Mouse (Mus musculus) hindbrain, embryonic 14.5 days (tissue): Measurements from ENCODE around the gene Rpl36al. TPM values are rescaled to one million over a fixed set of nuclear protein-coding genes. Genes with fewer than 3 reads are reported as not detected.
"Not testable (repeated sequence)": the region's sequence is repeated elsewhere in the genome, so short reads cannot be mapped to it uniquely, and the experiment has no call there.

Experiments
- ATAC-seq: fragments of 200-750 bp; cut with Nextera tagmentation; 2 replicates; pipeline ENCODE4 v1.8.0; 2017; ENCODE audit warnings: moderate number of reproducible peaks, mild to moderate bottlenecking, moderate TSS enrichment, moderate library complexity; ENCODE audit not compliant: low FRiP score
- DNase-seq: peaks from one replicate; pipeline ENCODE4 v3.0.0-alpha.2; 2015; ENCODE audit warnings: low spot score
- H3K27ac ChIP-seq: fragments of 300-500 bp; sonication (generic); 2 replicates; pipeline ENCODE4 v1.5.1; 2014; ENCODE audit warnings: mild to moderate bottlenecking, moderate library complexity
- H3K27me3 ChIP-seq: fragments of 300-500 bp; sonication (generic); 2 replicates; pipeline ENCODE4 v1.6.1; 2014; ENCODE audit warnings: mild to moderate bottlenecking, low read length, mixed read lengths; ENCODE audit not compliant: control insufficient read depth, insufficient read depth
- H3K36me3 ChIP-seq: fragments of 300-500 bp; sonication (generic); replicated peaks from 2 replicates; pipeline ENCODE4 v1.6.1; 2014; ENCODE audit not compliant: control insufficient read depth, insufficient read depth
- H3K4me1 ChIP-seq: fragments of 300-500 bp; sonication (generic); replicated peaks from 2 replicates; pipeline ENCODE4 v1.6.1; 2014; ENCODE audit warnings: antibody characterized with exemption, low read length, mixed read lengths; ENCODE audit not compliant: control insufficient read depth, insufficient read depth
- H3K4me2 ChIP-seq: fragments of 300-500 bp; sonication (generic); replicated peaks from 2 replicates; pipeline ENCODE4 v1.6.1; 2014; ENCODE audit warnings: mild to moderate bottlenecking, moderate library complexity
- H3K4me3 ChIP-seq: fragments of 300-500 bp; sonication (generic); replicated peaks from 2 replicates; pipeline ENCODE4 v1.5.1; 2014; ENCODE audit warnings: mild to moderate bottlenecking, low read length
- H3K9ac ChIP-seq: fragments of 300-500 bp; sonication (generic); 2 replicates; pipeline ENCODE4 v1.6.1; 2014
- H3K9me3 ChIP-seq: fragments of 300-500 bp; sonication (generic); 2 replicates; pipeline ENCODE4 v1.6.1; 2016; ENCODE audit warnings: low read length; ENCODE audit not compliant: control insufficient read depth
- WGBS: fragments of 180-500 bp; shearing (Covaris S2); extraction: QIAGEN DNeasy Blood & Tissue Kit; methylation state at CpG from one replicate; pipeline ENCODE4 v1.1.7; 2014; 5-methylcytosine and 5-hydroxymethylcytosine counted together
- polyA plus RNA-seq: library from polyadenylated mRNA; unstranded; fragments of >200 nt; fragmentation: Nextera tagmentation; extraction: Ambion mirVana; gene quantifications from 2 replicates; pipeline ENCODE4 v1.2.1, GENCODE M21; 2014

The Rpl36al gene
- polyA plus RNA-seq, 1 experiment from 2014 or later, result 438 TPM

DNA sequence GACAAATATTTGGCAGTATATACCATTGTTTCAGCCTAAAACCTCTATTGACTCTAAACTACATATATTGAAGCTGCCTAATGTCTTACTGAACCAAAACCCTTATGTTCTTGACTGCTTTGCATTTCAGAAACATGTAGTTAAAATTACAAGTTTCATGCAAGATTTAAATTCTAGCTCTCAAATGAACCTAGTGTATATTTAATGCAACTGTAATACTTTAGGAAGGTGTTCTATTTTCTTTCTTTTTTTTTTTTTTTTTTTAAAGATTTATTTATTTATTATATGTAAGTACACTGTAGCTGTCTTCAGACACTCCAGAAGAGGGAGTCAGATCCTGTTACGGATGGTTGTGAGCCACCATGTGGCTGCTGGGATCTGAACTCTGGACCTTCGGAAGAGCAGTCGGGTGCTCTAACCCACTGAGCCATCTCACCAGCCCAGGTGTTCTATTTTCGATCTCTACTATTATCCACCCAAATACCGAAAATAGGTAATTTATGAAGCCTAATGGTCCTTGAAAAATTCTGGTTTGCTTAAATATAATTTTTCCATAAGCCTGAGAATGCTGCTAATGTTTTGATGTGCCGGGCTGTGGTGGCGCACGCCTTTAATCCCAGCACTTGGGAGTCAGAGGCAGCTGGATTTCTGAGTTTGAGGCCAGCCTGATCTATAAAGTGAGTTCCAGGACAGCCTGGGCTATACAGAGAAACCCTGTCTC, 16.9 kb downstream of the Rpl36al start:
- not testable (repeated sequence) for H3K4me1 ChIP-seq, H3K9me3 ChIP-seq, H3K9ac ChIP-seq, ATAC-seq, DNase-seq, H3K36me3 ChIP-seq, H3K4me3 ChIP-seq, H3K27ac ChIP-seq, H3K27me3 ChIP-seq
- H3K4me2 ChIP-seq, result 0 out of 2 replicates have a peak overlapping the region, but pooled peaks have one; percentile 90
- WGBS, result 67% methylated on average over 8 of the region's 8 CpGs

DNA sequence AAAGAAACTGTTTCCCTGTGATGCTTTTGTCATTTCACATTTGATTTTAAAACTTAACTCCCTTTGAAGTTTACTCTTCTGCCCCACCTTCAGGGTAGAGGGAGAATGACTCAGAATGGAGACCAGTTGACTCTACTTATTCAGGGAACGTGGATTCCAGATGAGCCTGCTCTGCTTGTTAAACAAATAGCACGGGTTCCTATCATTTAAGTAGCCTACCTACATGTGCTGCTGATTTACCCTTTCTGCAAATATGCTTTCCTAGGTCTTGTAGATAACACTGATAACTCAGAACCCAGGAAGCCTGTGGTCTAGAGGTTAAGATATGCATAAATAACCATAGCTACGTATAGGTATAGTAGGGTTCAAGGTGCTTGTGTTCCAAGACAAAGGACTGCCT, 19.0 kb downstream of the Rpl36al start:
- ATAC-seq (no peak), DNase-seq (no peak)
- no peaks in the 10 kb centered on the region for H3K27me3 ChIP-seq
- no peaks in the 10 kb centered on the region for H3K9me3 ChIP-seq
- no peaks in the 10 kb centered on the region for H3K36me3 ChIP-seq
- no peak overlapping the region for H3K4me3 ChIP-seq
- 70% methylated on average over 3 of the region's 3 CpGs for WGBS
- H3K9ac ChIP-seq, result no peak overlapping the region
- no peaks in the 10 kb centered on the region for H3K4me1 ChIP-seq
- H3K27ac ChIP-seq, result no peak overlapping the region
- no peak overlapping the region for H3K4me2 ChIP-seq

DNA sequence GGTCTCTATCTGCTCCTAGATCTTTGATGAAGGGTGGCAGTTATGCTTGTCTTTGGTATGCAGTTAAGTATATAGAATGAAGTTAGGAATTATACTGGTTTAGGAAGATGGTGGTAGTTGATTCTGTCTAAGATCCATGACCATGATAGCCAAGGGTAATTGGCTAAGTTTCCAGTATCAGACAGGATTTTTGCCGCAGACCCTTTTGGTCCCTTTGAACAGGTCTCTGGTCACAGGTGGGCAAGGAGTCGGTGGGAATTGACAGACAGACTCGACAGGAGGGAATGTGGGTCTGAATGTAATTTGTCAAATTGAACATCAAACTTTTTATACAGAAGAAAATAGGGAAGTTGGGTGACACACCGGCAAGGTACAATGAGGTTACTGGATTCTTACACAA, 20.3 kb downstream of the Rpl36al start:
- 90% methylated on average over 4 of the region's 4 CpGs for WGBS
- not testable (repeated sequence) for H3K4me2 ChIP-seq, DNase-seq, H3K36me3 ChIP-seq, ATAC-seq, H3K27ac ChIP-seq, H3K27me3 ChIP-seq, H3K9ac ChIP-seq, H3K4me3 ChIP-seq, H3K9me3 ChIP-seq, H3K4me1 ChIP-seq

DNA sequence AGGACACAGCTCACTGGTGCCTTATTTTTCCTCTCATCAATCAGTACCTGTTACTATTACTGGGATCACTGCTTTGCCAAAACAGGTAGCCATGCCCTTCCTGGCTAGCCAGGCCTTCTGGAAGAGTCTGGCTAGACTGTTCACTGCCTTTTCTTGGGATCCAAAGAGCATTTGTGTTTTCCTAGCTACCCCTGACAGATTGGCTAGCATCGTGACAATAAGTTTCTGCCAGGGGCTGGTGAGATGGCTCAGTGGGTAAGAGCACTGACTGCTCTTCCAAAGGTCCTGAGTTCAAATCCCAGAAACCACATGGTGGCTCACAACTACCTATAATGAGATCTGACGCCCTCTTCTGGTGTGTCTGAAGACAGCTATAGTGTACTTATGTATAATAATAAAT, 23.2 kb downstream of the Rpl36al start:
- H3K9ac ChIP-seq, ATAC-seq, H3K4me1 ChIP-seq, H3K27me3 ChIP-seq, DNase-seq, H3K27ac ChIP-seq, H3K4me3 ChIP-seq, H3K9me3 ChIP-seq, H3K4me2 ChIP-seq: not testable (repeated sequence)
- peaks cover 20% of the 10 kb centered on the region for H3K36me3 ChIP-seq
- 76% methylated on average over 2 of the region's 2 CpGs for WGBS

DNA sequence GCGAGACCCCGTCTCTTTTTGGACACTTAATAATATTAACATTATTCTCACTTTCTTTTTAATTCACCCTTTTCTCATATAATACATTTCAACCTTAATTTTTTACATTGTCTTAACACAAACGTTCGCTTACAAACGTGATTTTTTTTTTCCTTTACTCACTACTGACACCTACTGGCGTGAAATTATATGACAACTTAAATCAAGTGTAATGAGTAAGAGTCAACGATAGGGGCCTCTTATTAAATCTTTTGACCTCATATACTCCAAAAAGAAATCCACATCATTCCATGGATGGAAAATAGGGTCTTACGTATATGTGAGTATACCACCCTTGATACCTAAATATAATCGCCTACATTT, 24.3 kb downstream of the Rpl36al start:
- 0 out of 2 replicates have a peak overlapping the region, but pooled peaks have one; percentile 43 for H3K27ac ChIP-seq
- peaks cover 26% of the 10 kb centered on the region for H3K36me3 ChIP-seq
- ATAC-seq (no peak), DNase-seq (peak; percentile 92)
- H3K4me2 ChIP-seq, result peak overlapping the region; percentile 35
- H3K9ac ChIP-seq, result no peak overlapping the region
- 4% methylated on average over 9 of the region's 9 CpGs for WGBS
- H3K9me3 ChIP-seq, result no peaks in the 10 kb centered on the region
- H3K27me3 ChIP-seq, result no peaks in the 10 kb centered on the region
- H3K4me3 ChIP-seq, result peak overlapping the region; percentile 86
- peaks cover 8% of the 10 kb centered on the region for H3K4me1 ChIP-seq

DNA sequence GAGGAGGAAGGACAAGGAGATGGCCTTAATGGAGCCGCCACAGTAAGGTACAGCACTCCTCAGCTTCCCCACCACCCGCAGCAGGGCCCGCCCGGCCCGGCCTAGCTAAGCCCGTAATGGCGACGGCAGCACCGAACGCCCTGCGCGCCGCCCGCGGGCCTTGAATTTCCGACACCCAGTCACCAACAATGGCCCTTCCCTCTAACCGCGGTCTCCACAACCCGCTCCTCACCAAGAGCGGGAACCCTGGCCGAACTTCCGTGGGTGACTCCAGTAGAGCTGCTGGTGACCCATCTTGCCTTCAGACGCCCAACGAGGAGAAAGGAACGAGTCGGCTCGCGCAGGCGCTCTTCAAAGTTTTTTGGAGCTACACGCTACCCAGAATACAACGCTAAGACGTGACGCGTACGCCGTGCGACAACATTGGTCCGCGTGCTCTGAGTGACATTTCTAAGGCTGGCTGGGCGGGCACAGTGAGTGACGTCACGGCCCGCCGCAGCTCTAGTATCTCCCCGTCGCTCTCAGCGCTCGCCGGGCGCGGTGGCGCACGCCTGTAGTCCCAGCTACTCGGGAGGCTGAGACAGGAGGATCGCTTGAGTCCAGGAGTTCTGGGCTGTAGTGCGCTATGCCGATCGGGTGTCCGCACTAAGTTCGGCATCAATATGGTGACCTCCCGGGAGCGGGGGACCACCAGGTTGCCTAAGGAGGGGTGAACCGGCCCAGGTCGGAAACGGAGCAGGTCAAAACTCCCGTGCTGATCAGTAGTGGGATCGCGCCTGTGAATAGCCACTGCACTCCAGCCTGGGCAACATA, 24.9 kb downstream of the Rpl36al start, which contains the start of gene Rps29:
Rps29 (minus strand) TSS at position 422 of the 813 bp plus-strand sequence.
- under 1% methylated on average over 57 of the region's 68 CpGs for WGBS
- not testable (repeated sequence) for H3K9me3 ChIP-seq, H3K27me3 ChIP-seq, H3K4me1 ChIP-seq
- peak within 1 kb of the TSS; percentile 86 for H3K4me3 ChIP-seq
- H3K4me2 ChIP-seq, result peak within 1 kb of the TSS; percentile 75
- DNase-seq, result peak; percentile 100
- H3K36me3 ChIP-seq, result peaks cover 26% of the 10 kb centered on the region
- ATAC-seq, result peak; percentile 99
- H3K9ac ChIP-seq, result peak within 1 kb of the TSS; percentile 85
- peak within 1 kb of the TSS; percentile 97 for H3K27ac ChIP-seq

DNA sequence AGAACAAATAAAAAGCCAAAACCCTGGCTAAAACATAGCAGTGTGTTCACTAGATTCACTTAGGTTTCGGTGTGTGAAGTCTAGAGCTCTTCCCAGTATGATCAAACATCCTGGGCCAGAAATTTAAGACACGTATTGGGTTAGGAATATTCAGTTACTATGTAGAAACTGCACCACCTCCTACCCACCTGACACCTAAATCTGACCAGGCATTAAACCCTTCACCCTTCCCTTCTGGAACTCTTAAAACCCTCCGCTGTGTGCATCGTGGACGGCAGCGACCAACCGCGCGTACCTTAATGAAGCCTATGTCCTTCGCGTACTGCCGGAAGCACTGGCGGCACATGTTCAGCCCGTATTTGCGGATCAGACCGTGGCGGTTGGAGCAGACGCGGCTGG, 25.5 kb downstream of the Rpl36al start:
- Histone ChIP-seq H3K36me3 (peaks cover 26% of the 10 kb centered on the region), H3K27ac (peak overlapping the region; percentile 97), H3K9me3 (no peaks in the 10 kb centered on the region), H3K4me2 (peak overlapping the region; percentile 75), H3K9ac (peak overlapping the region; percentile 85), H3K4me3 (peak overlapping the region; percentile 86), H3K27me3 (no peaks in the 10 kb centered on the region), H3K4me1 (peaks cover 8% of the 10 kb centered on the region)
- DNase-seq (peak; percentile 40), ATAC-seq (no peak)
- under 1% methylated on average over 19 of the region's 19 CpGs for WGBS

DNA sequence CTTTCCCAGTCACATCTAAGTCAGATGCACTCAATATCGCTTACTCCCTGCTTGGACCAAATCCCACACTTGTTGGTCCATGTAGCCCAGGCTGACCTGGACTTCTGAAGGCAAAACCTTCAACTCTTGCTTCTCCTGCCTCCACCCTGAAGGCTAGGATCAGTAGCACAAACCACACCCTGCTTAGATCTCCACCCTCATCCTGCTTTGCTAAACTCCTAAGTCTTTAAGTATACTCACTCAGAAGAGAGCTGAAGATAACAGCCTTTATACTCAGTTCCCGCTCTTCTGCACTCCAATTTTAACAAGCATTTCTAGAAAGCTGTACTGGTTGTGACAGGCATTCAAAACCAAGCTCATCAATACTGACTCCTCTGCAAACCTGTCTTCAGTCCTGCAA, 26.8 kb downstream of the Rpl36al start:
- Histone ChIP-seq H3K4me1 (peaks cover 8% of the 10 kb centered on the region), H3K4me2 (no peak overlapping the region), H3K4me3 (no peak overlapping the region), H3K9ac (no peak overlapping the region), H3K27me3 (no peaks in the 10 kb centered on the region), H3K36me3 (peaks cover 26% of the 10 kb centered on the region), H3K27ac (no peak overlapping the region), H3K9me3 (no peaks in the 10 kb centered on the region)
- DNase-seq (no peak), ATAC-seq (no peak)
- 96% methylated on average over 2 of the region's 2 CpGs for WGBS

DNA sequence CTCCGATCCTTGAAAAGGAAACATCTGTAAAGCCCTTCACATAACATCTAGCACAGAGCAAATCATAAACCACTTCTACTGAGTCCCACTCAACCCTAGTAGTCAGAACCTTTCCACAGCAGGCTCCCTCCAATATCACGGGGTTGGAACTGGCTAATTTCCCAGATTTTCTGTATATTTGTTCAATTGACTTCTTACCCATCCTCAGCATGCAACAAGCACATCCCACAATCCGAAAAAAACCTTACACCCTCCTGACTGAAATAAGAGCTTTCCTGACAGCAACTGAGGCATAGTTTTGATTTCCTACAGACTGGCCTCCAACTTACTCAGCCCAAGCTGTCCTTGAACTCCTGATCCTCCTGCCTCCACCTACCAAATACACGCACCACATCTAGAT, 27.4 kb downstream of the Rpl36al start:
- H3K27ac ChIP-seq, result no peak overlapping the region
- ATAC-seq (no peak), DNase-seq (no peak)
- no peak overlapping the region for H3K4me2 ChIP-seq
- 83% methylated on average over 4 of the region's 4 CpGs for WGBS
- no peaks in the 10 kb centered on the region for H3K9me3 ChIP-seq
- H3K27me3 ChIP-seq, result no peaks in the 10 kb centered on the region
- H3K36me3 ChIP-seq, result peaks cover 26% of the 10 kb centered on the region
- H3K9ac ChIP-seq, result no peak overlapping the region
- H3K4me3 ChIP-seq, result no peak overlapping the region
- peaks cover 8% of the 10 kb centered on the region for H3K4me1 ChIP-seq
